Mouse (Mus musculus): ENCODE measurements around the gene Gm42791. TPM values are rescaled to one million over a fixed set of nuclear protein-coding genes. Genes with fewer than 3 reads are reported as not detected.

Gene Gm42791
- polyA plus RNA-seq, 1 experiment: not detected

GRCm38 (mm10) chr5:148854166-148854565 lies 140.8 kb downstream of the Gm42791 start:
- no peaks in the 10 kb centered on the region for H3K4me1 ChIP-seq (ENCODE audit: control insufficient read depth, insufficient read depth, low read length)
- DNase-seq: no peak
- H3K27ac ChIP-seq (ENCODE audit: insufficient read depth, low read depth, low read length): no peak overlapping the region
- no peak overlapping the region for H3K4me3 ChIP-seq (ENCODE audit: insufficient read depth, low read depth, low read length)
- no peaks in the 10 kb centered on the region for H3K27me3 ChIP-seq (replicated peaks; ENCODE audit: control insufficient read depth, insufficient read depth, low read length)
- TF ChIP-seq POLR2A (IDR thresholded peaks at IDR 0.05; ENCODE audit: low read depth, low read length) (no peak), CTCF (conservative IDR thresholded peaks at IDR 0.05; ENCODE audit: insufficient read depth, insufficient read length, low read depth, low read length) (no peak)
- H3K36me3 ChIP-seq (ENCODE audit: control insufficient read depth, insufficient read depth, low read length): no peaks in the 10 kb centered on the region
- 23% methylated on average over 5 of the region's 5 CpGs for WGBS

- no peak for TF ChIP-seq CTCF (conservative IDR thresholded peaks at IDR 0.05; ENCODE audit: insufficient read depth, insufficient read length, low read depth, low read length)
- no peak for TF ChIP-seq POLR2A (IDR thresholded peaks at IDR 0.05; ENCODE audit: low read depth, low read length)
- no peaks in the 10 kb centered on the region for H3K27me3 ChIP-seq (replicated peaks; ENCODE audit: control insufficient read depth, insufficient read depth, low read length)
- H3K27ac ChIP-seq (ENCODE audit: insufficient read depth, low read depth, low read length): no peak overlapping the region
- WGBS: 77% methylated on average over 6 of the region's 6 CpGs
- no peaks in the 10 kb centered on the region for H3K4me1 ChIP-seq (ENCODE audit: control insufficient read depth, insufficient read depth, low read length)
- no peak overlapping the region for H3K4me3 ChIP-seq (ENCODE audit: insufficient read depth, low read depth, low read length)
- H3K36me3 ChIP-seq (ENCODE audit: control insufficient read depth, insufficient read depth, low read length): no peaks in the 10 kb centered on the region
- DNase-seq: peak; percentile 52
Observed at GRCm38 (mm10) chr5:148849516-148849915, 145.4 kb downstream of the Gm42791 start.

GRCm38 (mm10) chr5:148847032-148847431 lies 147.9 kb downstream of the Gm42791 start:
- Histone ChIP-seq H3K4me3 (ENCODE audit: insufficient read depth, low read depth, low read length) (no peak overlapping the region), H3K36me3 (ENCODE audit: control insufficient read depth, insufficient read depth, low read length) (no peaks in the 10 kb centered on the region), H3K27me3 (replicated peaks; ENCODE audit: control insufficient read depth, insufficient read depth, low read length) (no peaks in the 10 kb centered on the region), H3K4me1 (ENCODE audit: control insufficient read depth, insufficient read depth, low read length) (no peaks in the 10 kb centered on the region), H3K27ac (ENCODE audit: insufficient read depth, low read depth, low read length) (no peak overlapping the region)
- DNase-seq: no peak
- 97% methylated on average over 5 of the region's 5 CpGs for WGBS
- no peak for TF ChIP-seq CTCF (conservative IDR thresholded peaks at IDR 0.05; ENCODE audit: insufficient read depth, insufficient read length, low read depth, low read length)
- no peak for TF ChIP-seq POLR2A (IDR thresholded peaks at IDR 0.05; ENCODE audit: low read depth, low read length)

Other genes with a start within 250 kb of the Gm42791 start
- 6.6 and 7.5 TPM in 2 replicates for gene Katnal1, start 65.8 kb downstream of the Gm42791 start, polyA plus RNA-seq (2012; rRNA removed)
- gene Uspl1, start 189.2 kb upstream of the Gm42791 start, polyA plus RNA-seq (2012; rRNA removed): 9.4 and 9.9 TPM in 2 replicates
- 33.6 and 48.1 TPM in 2 replicates for gene Hmgb1, start 189.3 kb upstream of the Gm42791 start, polyA plus RNA-seq (2012; rRNA removed)